Mouse (Mus musculus) midbrain, embryonic 12.5 days (tissue): ENCODE measurements around the gene Pbxip1. TPM values are rescaled to one million over a fixed set of nuclear protein-coding genes. Genes with fewer than 3 reads are reported as not detected.
"Not testable (repeated sequence)": the region's sequence is repeated elsewhere in the genome, so short reads cannot be mapped to it uniquely, and the experiment has no call there.

Source experiments
- ATAC-seq: fragments of 200-750 bp; cut with Nextera tagmentation; 2 replicates; pipeline ENCODE4 v1.8.0; 2017; ENCODE audit warnings: low read depth, moderate TSS enrichment, moderate library complexity; ENCODE audit not compliant: low FRiP score
- H3K27ac ChIP-seq: fragments of 300-500 bp; sonication (generic); replicated peaks from 2 replicates; pipeline ENCODE4 v1.5.1; 2016; ENCODE audit warnings: mild to moderate bottlenecking
- H3K27me3 ChIP-seq: fragments of 300-500 bp; sonication (generic); 2 replicates; pipeline ENCODE4 v1.6.1; 2016; ENCODE audit warnings: mild to moderate bottlenecking
- H3K36me3 ChIP-seq: fragments of 300-500 bp; sonication (generic); 2 replicates; pipeline ENCODE4 v1.6.1; 2016
- H3K4me1 ChIP-seq: fragments of 300-500 bp; sonication (generic); 2 replicates; pipeline ENCODE4 v1.6.1; 2016
- H3K4me2 ChIP-seq: fragments of 300-500 bp; sonication (generic); replicated peaks from 2 replicates; pipeline ENCODE4 v1.6.1; 2016; ENCODE audit warnings: mild to moderate bottlenecking, moderate library complexity
- H3K4me3 ChIP-seq: fragments of 300-500 bp; sonication (generic); 2 replicates; pipeline ENCODE4 v1.5.1; 2016; ENCODE audit warnings: mild to moderate bottlenecking
- H3K9ac ChIP-seq: fragments of 300-500 bp; sonication (generic); replicated peaks from 2 replicates; pipeline ENCODE4 v1.6.1; 2016; ENCODE audit warnings: mild to moderate bottlenecking, moderate library complexity
- H3K9me3 ChIP-seq: fragments of 300-500 bp; sonication (generic); 2 replicates; pipeline ENCODE4 v1.6.1; 2016; ENCODE audit warnings: mild to moderate bottlenecking
- WGBS: fragments of 180-500 bp; shearing (Covaris S2); methylation state at CpG from one replicate; pipeline ENCODE4 v1.1.7; 2016; 5-methylcytosine and 5-hydroxymethylcytosine counted together
- polyA plus RNA-seq: library from polyadenylated mRNA; unstranded; fragments of >200 nt; fragmentation: Nextera tagmentation; extraction: Ambion mirVana; gene quantifications from 2 replicates; pipeline ENCODE4 v1.2.1, GENCODE M21; 2016

Gene Pbxip1
- polyA plus RNA-seq, 1 experiment from 2014 or later: 17.9 TPM

DNA sequence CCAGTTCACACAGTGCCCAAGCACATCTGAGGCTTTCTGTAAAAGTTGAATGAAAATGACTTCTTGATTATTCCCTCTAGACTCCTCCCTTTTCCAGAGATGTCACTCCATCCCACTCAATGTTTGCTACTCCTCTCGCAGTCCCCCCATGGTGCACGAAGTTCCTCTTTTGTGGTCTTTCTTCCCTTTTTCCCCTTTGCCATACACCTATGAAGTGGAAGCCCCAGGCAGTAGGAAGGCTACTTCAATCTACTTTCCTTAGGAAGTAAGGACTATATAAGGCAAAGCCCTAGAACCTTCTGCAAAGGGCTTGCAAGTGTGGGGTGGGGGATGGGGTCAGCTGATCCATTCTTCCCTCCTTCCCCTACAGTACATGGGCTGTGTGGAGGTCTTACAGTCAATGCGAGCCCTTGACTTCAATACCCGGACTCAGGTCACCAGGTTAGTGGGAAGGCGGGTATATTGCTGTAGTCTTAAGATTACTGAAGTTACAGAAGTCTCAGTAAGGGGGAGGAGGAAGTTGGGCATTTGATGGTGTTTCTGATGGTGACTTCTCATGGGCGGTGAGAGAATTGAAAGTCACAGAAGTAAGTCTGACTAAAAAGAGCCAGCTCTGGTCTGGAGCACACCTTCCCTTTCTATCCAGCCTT lies 13.8 kb upstream of the Pbxip1 start:
- H3K9ac ChIP-seq: peak overlapping the region; percentile 54; the same call in 1 of the 2 replicates
- no peaks in the 10 kb centered on the region for H3K27me3 ChIP-seq
- no peak for ATAC-seq
- no peak overlapping the region for H3K27ac ChIP-seq
- H3K4me3 ChIP-seq: peak overlapping the region; percentile 35
- no peaks in the 10 kb centered on the region for H3K9me3 ChIP-seq
- peak overlapping the region; percentile 48 for H3K4me2 ChIP-seq
- H3K36me3 ChIP-seq: peaks cover 18% of the 10 kb centered on the region
- H3K4me1 ChIP-seq: peaks cover 32% of the 10 kb centered on the region
- WGBS: 77% methylated on average over 6 of the region's 6 CpGs

DNA sequence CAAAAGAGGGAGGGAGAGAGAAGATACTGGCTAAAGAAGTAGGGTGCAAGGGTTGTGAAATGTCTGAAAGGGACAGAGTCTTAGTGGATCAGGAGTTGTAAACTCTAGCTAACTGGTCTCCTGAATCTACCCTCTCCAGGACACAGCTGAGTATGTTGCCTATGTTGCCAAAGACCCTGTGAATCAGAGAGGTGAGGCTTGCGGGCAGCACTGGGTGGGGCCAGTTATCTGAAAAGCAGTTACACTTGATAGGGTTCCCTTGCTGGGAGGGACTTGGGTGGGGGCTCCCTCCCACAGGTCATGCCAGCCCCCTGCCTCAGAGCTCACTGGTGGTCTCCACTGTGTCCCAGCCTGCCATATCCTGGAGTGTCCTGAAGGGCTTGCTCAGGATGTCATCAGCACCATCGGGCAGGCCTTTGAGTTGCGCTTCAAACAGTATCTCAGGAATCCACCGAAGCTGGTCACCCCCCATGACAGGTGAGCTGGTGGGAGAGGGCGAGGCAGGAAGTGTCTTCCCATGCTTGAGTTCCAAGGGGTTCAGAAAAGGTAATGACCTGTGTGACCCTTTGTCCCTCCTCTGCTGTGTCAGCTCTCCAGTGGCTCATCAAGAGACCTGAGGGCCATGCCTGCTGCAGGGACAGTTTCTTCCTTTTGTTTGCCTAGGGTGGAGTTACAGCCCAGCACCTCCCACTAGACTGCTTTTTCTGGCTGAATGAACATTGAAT lies 11.9 kb upstream of the Pbxip1 start:
- no peak overlapping the region for H3K9ac ChIP-seq
- ATAC-seq: no peak
- peaks cover 18% of the 10 kb centered on the region for H3K36me3 ChIP-seq
- no peak overlapping the region for H3K4me2 ChIP-seq
- H3K27me3 ChIP-seq: no peaks in the 10 kb centered on the region
- no peaks in the 10 kb centered on the region for H3K9me3 ChIP-seq
- peaks cover 28% of the 10 kb centered on the region for H3K4me1 ChIP-seq
- H3K4me3 ChIP-seq: no peak overlapping the region
- H3K27ac ChIP-seq: no peak overlapping the region
- 98% methylated on average over 5 of the region's 5 CpGs for WGBS

DNA sequence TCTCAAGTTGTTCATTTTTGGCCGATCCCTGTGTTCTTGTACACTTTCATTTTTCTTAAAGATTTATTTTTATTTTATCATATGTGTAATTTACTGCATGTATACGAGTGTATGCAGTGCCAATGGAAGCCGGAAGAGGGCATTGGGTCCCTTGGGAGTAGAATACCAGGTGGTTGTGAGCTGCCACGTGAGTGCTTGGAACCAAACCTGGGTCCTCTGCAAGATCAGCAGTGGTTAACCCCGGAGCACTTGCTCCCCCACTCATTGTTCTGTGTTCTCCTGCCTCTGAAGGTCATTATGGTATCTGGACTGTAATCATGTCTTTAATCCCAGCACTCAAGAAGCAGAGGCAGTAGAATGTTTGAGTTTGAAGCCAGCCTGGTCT lies 11.4 kb upstream of the Pbxip1 start:
- Histone ChIP-seq H3K36me3 (peaks cover 18% of the 10 kb centered on the region), H3K27ac (no peak overlapping the region), H3K4me2 (no peak overlapping the region), H3K9me3 (no peaks in the 10 kb centered on the region), H3K27me3 (no peaks in the 10 kb centered on the region), H3K9ac (no peak overlapping the region), H3K4me3 (no peak overlapping the region), H3K4me1 (peaks cover 22% of the 10 kb centered on the region)
- WGBS: 90% methylated on average over 5 of the region's 5 CpGs
- no peak for ATAC-seq

DNA sequence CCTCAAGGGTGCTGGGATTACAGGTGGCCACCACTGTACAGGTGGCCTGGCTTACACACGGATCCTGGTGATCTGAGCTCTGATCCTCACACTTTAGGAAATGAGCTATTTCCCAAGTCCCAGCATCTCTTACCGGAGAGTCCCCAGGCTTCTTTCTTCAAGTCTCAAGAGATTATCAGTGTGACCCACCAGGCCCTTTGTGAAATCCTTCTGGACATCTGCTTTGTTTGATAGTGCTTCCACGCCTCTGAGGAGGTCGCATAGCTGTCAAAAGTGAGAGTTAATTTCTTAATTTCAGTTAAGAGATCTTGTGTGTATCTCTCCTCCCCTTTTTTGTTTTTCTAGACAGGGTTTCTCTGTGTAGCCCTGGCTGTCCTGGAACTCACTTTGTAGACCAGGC lies 10.6 kb upstream of the Pbxip1 start:
- WGBS: 87% methylated on average over 4 of the region's 4 CpGs
- Histone ChIP-seq H3K36me3 (peaks cover 18% of the 10 kb centered on the region), H3K27me3 (no peaks in the 10 kb centered on the region), H3K4me3 (no peak overlapping the region), H3K9ac (no peak overlapping the region), H3K9me3 (no peaks in the 10 kb centered on the region), H3K4me1 (peaks cover 20% of the 10 kb centered on the region), H3K27ac (no peak overlapping the region), H3K4me2 (no peak overlapping the region)
- no peak for ATAC-seq

DNA sequence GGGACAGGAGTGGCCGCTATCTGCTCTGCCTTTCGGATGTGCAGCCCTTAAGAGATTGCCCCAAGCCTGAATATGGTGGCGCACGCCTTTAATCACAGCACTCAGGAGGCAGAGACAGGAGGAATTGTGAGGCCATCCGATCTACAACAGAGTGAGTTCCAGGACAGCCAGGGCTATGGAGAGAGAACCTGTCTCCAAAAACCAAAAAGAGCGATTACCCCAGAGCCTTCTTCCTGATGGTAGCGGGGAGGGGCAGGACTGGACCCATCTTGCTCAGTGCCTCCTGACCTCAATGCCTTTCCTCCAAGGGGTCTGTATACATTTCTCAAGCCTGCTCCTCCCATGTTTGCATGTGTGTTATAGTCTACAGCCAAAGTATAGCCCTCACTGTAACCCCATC lies 7.5 kb upstream of the Pbxip1 start:
- 86% methylated on average over 7 of the region's 7 CpGs for WGBS
- not testable (repeated sequence) for H3K9ac ChIP-seq, H3K4me2 ChIP-seq, H3K27me3 ChIP-seq, H3K27ac ChIP-seq, ATAC-seq, H3K9me3 ChIP-seq, H3K4me3 ChIP-seq
- Histone ChIP-seq H3K36me3 (peaks cover 36% of the 10 kb centered on the region), H3K4me1 (peaks cover 11% of the 10 kb centered on the region)

DNA sequence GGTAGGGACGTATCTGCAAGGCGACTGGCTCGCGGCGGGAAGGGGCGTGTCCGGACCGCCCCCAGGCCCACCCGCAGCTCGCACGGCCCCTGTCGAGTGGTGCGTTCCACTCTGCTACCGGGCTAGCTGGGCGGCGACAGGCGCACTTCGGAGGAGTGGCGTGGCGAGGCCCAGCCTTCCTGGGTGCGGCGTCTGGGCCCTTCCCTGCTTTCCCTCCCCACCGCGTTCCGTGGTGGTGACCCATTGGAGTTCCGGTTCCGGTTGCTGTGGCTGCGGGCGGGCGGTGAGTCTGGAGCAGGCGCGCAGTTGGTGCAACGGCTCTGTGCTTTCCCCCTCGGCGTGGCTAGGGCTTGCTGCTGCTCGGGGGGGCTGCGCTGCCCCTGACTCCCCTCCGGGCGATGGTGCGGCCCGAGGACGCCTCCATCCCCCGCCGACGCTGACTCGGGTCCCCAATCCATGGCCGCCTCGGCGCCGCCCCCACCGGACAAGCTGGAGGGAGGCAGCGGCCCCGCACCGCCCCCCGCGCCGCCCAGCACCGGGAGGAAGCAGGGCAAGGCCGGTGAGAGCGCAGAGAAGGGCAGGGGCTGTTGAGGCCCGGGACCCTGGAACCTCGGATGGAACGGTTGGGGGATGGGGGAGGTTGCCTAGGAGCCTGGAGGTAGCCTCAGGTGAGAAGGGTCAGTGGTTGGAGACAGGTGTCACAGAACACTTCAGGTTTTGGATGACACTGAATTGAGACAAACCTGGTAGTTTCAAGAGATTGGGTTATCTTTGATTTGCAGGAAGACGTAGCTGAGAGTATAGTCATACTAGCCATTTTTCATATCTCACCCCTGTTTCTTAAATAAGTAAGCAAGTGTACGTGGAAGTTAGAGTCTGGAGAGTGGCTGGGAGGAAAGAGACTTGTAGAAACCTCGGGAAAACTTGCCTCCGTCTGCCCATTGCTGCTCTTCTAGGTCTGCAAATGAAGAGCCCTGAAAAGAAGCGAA lies 6.0 kb upstream of the Pbxip1 start, which contains the start of gene Pygo2:
TSS of gene Pygo2 (plus strand) at position 44 of the 989 bp plus-strand sequence.
- ATAC-seq: peak; percentile 97
- peak within 1 kb of the TSS; percentile 100 for H3K4me3 ChIP-seq
- H3K9me3 ChIP-seq: no peaks in the 10 kb centered on the region
- WGBS: 2% methylated on average over 67 of the region's 68 CpGs
- peaks cover 15% of the 10 kb centered on the region for H3K4me1 ChIP-seq
- no peaks in the 10 kb centered on the region for H3K27me3 ChIP-seq
- peaks cover 32% of the 10 kb centered on the region for H3K36me3 ChIP-seq
- peak within 1 kb of the TSS; percentile 99 for H3K9ac ChIP-seq
- peak within 1 kb of the TSS; percentile 91 for H3K27ac ChIP-seq
- H3K4me2 ChIP-seq: peak within 1 kb of the TSS; percentile 77

DNA sequence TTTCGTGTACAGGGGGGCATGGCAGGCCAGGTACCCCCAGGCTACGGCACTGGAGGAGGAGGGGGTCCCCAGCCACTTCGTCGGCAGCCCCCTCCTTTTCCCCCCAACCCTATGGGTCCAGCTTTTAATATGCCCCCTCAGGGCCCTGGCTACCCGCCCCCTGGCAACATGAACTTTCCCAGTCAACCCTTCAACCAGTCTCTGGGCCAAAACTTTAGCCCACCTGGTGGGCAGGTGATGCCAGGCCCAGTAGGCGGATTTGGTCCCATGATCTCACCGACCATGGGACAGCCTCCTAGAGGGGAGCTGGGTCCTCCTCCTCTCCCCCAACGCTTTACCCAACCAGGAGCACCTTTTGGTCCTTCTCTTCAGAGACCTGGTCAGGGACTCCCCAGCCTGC lies 3.9 kb upstream of the Pbxip1 start:
- Histone ChIP-seq H3K4me2 (no peak overlapping the region), H3K27ac (no peak overlapping the region), H3K27me3 (no peaks in the 10 kb centered on the region), H3K4me3 (no peak overlapping the region), H3K4me1 (peaks cover 31% of the 10 kb centered on the region), H3K9ac (no peak overlapping the region), H3K9me3 (no peaks in the 10 kb centered on the region), H3K36me3 (peaks cover 24% of the 10 kb centered on the region)
- no peak for ATAC-seq
- WGBS: 96% methylated on average over 8 of the region's 8 CpGs

DNA sequence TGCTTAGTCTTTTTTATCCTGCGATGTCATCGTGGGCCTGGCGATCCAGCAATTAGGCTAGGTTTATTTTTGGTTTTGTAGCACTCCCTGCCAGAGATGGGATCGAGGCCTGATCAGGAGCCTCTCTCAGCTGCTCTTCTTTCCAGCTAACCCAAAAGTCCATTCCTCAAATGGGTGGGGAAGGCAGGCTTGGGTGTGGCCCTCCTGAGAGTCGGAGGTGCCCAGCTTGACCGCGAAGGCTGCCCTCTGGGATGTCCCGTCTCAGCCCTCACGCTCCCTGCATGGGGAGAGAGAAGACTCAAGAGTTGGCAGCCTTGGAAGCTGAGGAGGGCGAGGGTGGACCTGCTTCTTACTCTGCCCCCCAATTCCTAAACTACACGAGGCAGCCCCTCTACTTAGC lies 2.0 kb upstream of the Pbxip1 start:
- H3K36me3 ChIP-seq: peaks cover 24% of the 10 kb centered on the region
- H3K4me2 ChIP-seq: no peak overlapping the region
- peaks cover 31% of the 10 kb centered on the region for H3K4me1 ChIP-seq
- H3K9ac ChIP-seq: no peak overlapping the region
- no peak overlapping the region for H3K4me3 ChIP-seq
- no peaks in the 10 kb centered on the region for H3K9me3 ChIP-seq
- no peaks in the 10 kb centered on the region for H3K27me3 ChIP-seq
- ATAC-seq: no peak
- no peak overlapping the region for H3K27ac ChIP-seq
- WGBS: 86% methylated on average over 11 of the region's 11 CpGs

DNA sequence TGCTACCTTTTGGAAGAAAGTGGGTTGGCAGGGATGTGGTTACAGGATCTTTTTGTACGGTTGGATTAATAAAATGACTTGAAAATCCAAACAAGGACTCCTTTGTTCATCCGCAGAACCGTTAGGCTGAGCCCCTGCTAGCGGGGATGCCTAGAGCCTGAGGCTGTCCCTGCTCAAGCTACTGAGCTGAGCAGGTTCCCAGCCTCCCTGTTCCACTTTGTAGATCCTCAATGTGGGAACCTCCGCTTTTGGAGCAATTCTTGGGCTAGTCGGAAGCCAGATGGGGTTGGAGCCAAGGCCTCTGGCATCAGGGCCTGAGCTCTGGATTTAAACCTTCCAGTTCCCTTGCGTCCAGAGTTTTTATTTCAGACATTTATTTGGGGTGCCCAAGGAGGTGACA lies 1.5 kb upstream of the Pbxip1 start:
- 73% methylated on average over 7 of the region's 7 CpGs for WGBS
- no peak overlapping the region for H3K4me3 ChIP-seq
- peaks cover 24% of the 10 kb centered on the region for H3K36me3 ChIP-seq
- no peaks in the 10 kb centered on the region for H3K9me3 ChIP-seq
- peak overlapping the region; percentile 1; the same call in 1 of the 2 replicates for H3K27ac ChIP-seq
- H3K9ac ChIP-seq: no peak overlapping the region
- ATAC-seq: no peak
- H3K4me2 ChIP-seq: no peak overlapping the region
- no peaks in the 10 kb centered on the region for H3K27me3 ChIP-seq
- H3K4me1 ChIP-seq: peaks cover 31% of the 10 kb centered on the region

DNA sequence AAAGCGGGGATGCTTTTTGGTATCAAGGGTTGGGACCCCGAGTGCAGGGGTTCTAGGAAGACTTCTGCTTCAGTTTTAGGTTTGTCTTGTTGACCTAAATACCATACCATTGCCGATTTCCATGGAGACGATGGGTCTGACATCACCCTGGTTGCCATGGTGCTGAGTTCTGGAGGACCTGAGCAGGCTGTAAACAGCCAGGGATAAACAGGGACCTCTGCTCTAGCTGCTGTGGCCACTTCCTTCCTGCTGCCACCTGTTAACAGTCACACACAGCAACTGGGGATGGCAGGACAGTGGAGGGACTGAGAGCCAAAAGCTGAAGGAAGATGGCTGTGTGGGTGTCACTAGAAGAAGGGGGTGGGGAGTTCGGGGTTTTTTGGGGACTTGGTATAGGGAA lies 763 bp downstream of the Pbxip1 start:
- peaks cover 21% of the 10 kb centered on the region for H3K4me1 ChIP-seq
- peaks cover 24% of the 10 kb centered on the region for H3K36me3 ChIP-seq
- H3K27me3 ChIP-seq: no peaks in the 10 kb centered on the region
- no peak for ATAC-seq
- no peaks in the 10 kb centered on the region for H3K9me3 ChIP-seq
- H3K9ac ChIP-seq: peak overlapping the region; percentile 50
- peak overlapping the region; percentile 61 for H3K4me2 ChIP-seq
- peak overlapping the region; percentile 45 for H3K4me3 ChIP-seq
- H3K27ac ChIP-seq: 0 out of 2 replicates have a peak overlapping the region, but pooled peaks have one; percentile 15
- 26% methylated on average over 5 of the region's 5 CpGs for WGBS

DNA sequence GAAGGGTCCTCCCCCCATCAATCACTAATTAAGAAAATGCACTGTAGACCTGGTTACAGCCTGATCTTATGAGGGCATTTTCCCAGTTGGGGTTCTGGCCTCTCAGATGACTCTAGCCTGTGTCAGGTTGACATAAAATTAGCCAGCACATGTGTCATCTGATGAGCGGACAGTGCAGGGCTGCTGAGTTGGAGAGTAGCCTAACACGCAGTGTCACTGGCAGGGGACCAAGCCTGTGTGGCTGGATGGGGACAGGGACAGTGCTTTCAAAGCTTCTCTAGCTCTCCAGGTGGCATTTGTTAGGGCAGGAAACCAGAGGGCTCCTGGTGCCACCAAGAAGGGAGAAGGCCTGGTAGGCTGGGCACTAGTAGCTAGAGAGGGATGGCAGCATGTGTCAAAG lies 4.2 kb downstream of the Pbxip1 start:
- peaks cover 16% of the 10 kb centered on the region for H3K4me1 ChIP-seq
- no peak overlapping the region for H3K9ac ChIP-seq
- no peak overlapping the region for H3K27ac ChIP-seq
- H3K9me3 ChIP-seq: no peaks in the 10 kb centered on the region
- no peak for ATAC-seq
- no peak overlapping the region for H3K4me3 ChIP-seq
- 92% methylated on average over 2 of the region's 2 CpGs for WGBS
- H3K27me3 ChIP-seq: no peaks in the 10 kb centered on the region
- H3K4me2 ChIP-seq: no peak overlapping the region
- no peaks in the 10 kb centered on the region for H3K36me3 ChIP-seq
